Mouse (Mus musculus): ENCODE results near the gene Hsd17b14. TPM values are rescaled to one million over a fixed set of nuclear protein-coding genes. Genes with fewer than 3 reads are reported as not detected.

Gene Hsd17b14
- polyA plus RNA-seq, 1 experiment: not detected

- no peak overlapping the region for H3K27ac ChIP-seq (ENCODE audit: insufficient read depth, low read depth, low read length)
- H3K4me3 ChIP-seq (ENCODE audit: insufficient read depth, low read depth, low read length): no peak overlapping the region
- TF ChIP-seq POLR2A (IDR thresholded peaks at IDR 0.05; ENCODE audit: insufficient read depth, low read depth, low read length): no peak
- WGBS: 91% methylated on average over 1 of the region's 1 CpGs
- no peaks in the 10 kb centered on the region for H3K4me1 ChIP-seq (ENCODE audit: control insufficient read depth, insufficient read depth, low read length)
These were observed 54.8 kb downstream of the Hsd17b14 start for GRCm38 (mm10) chr7:45609511-45609910.

- TF ChIP-seq CTCF (IDR thresholded peaks at IDR 0.05; ENCODE audit: insufficient read depth, low read depth, low read length): no peak
- no peak for TF ChIP-seq POLR2A (IDR thresholded peaks at IDR 0.05; ENCODE audit: insufficient read depth, low read depth, low read length)
- 48% methylated on average over 6 of the region's 6 CpGs for WGBS
- H3K4me1 ChIP-seq (ENCODE audit: control insufficient read depth, insufficient read depth, low read length): peaks cover 7% of the 10 kb centered on the region
- no peak overlapping the region for H3K27ac ChIP-seq (ENCODE audit: insufficient read depth, low read depth, low read length)
- no peak overlapping the region for H3K4me3 ChIP-seq (ENCODE audit: insufficient read depth, low read depth, low read length)
These were observed 61.6 kb downstream of the Hsd17b14 start for GRCm38 (mm10) chr7:45616277-45616676.

- H3K4me1 ChIP-seq (ENCODE audit: control insufficient read depth, insufficient read depth, low read length): peaks cover 7% of the 10 kb centered on the region
- no peak within 1 kb of the TSS for H3K4me3 ChIP-seq (ENCODE audit: insufficient read depth, low read depth, low read length)
- no peak for TF ChIP-seq CTCF (IDR thresholded peaks at IDR 0.05; ENCODE audit: insufficient read depth, low read depth, low read length)
- no peak for TF ChIP-seq POLR2A (IDR thresholded peaks at IDR 0.05; ENCODE audit: insufficient read depth, low read depth, low read length)
- no peak within 1 kb of the TSS for H3K27ac ChIP-seq (ENCODE audit: insufficient read depth, low read depth, low read length)
- WGBS: 11% methylated on average over 31 of the region's 31 CpGs
These were observed 62.5 kb downstream of the Hsd17b14 start, which contains the start of gene Fut1 for GRCm38 (mm10) chr7:45617042-45617695. Gene Fut1 (plus strand): TSS chr7:45617289.

Other genes starting within 250 kb of the Hsd17b14 start
- gene Trpm4, start 221.1 kb upstream of the Hsd17b14 start, polyA plus RNA-seq (2012; ENCODE audit: insufficient read depth, insufficient read length, low replicate concordance, missing spikeins): not detected in 2 replicates
- not detected in 2 replicates for gene Hrc, start 219.6 kb upstream of the Hsd17b14 start, polyA plus RNA-seq (2012; ENCODE audit: insufficient read depth, insufficient read length, low replicate concordance, missing spikeins)
- not detected in 2 replicates for gene Ppfia3, start 187.9 kb upstream of the Hsd17b14 start, polyA plus RNA-seq (2012; ENCODE audit: insufficient read depth, insufficient read length, low replicate concordance, missing spikeins)
- gene Lin7b, start 184.3 kb upstream of the Hsd17b14 start, polyA plus RNA-seq (2012; ENCODE audit: insufficient read depth, insufficient read length, low replicate concordance, missing spikeins): not detected in 2 replicates
- 1,039 and 1,720 TPM in 2 replicates for gene Snrnp70, start 159.2 kb upstream of the Hsd17b14 start, polyA plus RNA-seq (2012; ENCODE audit: insufficient read depth, insufficient read length, low replicate concordance, missing spikeins)
- gene Kcna7, start 149.2 kb upstream of the Hsd17b14 start, polyA plus RNA-seq (2012; ENCODE audit: insufficient read depth, insufficient read length, low replicate concordance, missing spikeins): not detected in 2 replicates
- not detected in 2 replicates for gene Ntf5, start 141.2 kb upstream of the Hsd17b14 start, polyA plus RNA-seq (2012; ENCODE audit: insufficient read depth, insufficient read length, low replicate concordance, missing spikeins)
- not detected in 2 replicates for gene Lhb, start 134.1 kb upstream of the Hsd17b14 start, polyA plus RNA-seq (2012; ENCODE audit: insufficient read depth, insufficient read length, low replicate concordance, missing spikeins)
- gene Gys1, start 120.0 kb upstream of the Hsd17b14 start, polyA plus RNA-seq (2012; ENCODE audit: insufficient read depth, insufficient read length, low replicate concordance, missing spikeins): not detected in 2 replicates
- not detected in 2 replicates for gene Ruvbl2, start 116.8 kb upstream of the Hsd17b14 start, polyA plus RNA-seq (2012; ENCODE audit: insufficient read depth, insufficient read length, low replicate concordance, missing spikeins)
- gene Ftl1, start 95.0 kb upstream of the Hsd17b14 start, polyA plus RNA-seq (2012; ENCODE audit: insufficient read depth, insufficient read length, low replicate concordance, missing spikeins): 553 and 835 TPM in 2 replicates
- not detected in 2 replicates for gene Bax, start 88.0 kb upstream of the Hsd17b14 start, polyA plus RNA-seq (2012; ENCODE audit: insufficient read depth, insufficient read length, low replicate concordance, missing spikeins)
- not detected in 2 replicates for gene Tulp2, start 73.0 kb upstream of the Hsd17b14 start, polyA plus RNA-seq (2012; ENCODE audit: insufficient read depth, insufficient read length, low replicate concordance, missing spikeins)
- gene Gm45808, start 68.1 kb upstream of the Hsd17b14 start, polyA plus RNA-seq (2012; ENCODE audit: insufficient read depth, insufficient read length, low replicate concordance, missing spikeins): not detected in 2 replicates
- not detected in 2 replicates for gene Dhdh, start 66.1 kb upstream of the Hsd17b14 start, polyA plus RNA-seq (2012; ENCODE audit: insufficient read depth, insufficient read length, low replicate concordance, missing spikeins)
- not detected in 2 replicates for gene Nucb1, start 44.5 kb upstream of the Hsd17b14 start, polyA plus RNA-seq (2012; ENCODE audit: insufficient read depth, insufficient read length, low replicate concordance, missing spikeins)
- not detected in 2 replicates for gene Ppp1r15a, start 28.6 kb upstream of the Hsd17b14 start, polyA plus RNA-seq (2012; ENCODE audit: insufficient read depth, insufficient read length, low replicate concordance, missing spikeins)
- not detected in 2 replicates for gene Plekha4, start 28.6 kb upstream of the Hsd17b14 start, polyA plus RNA-seq (2012; ENCODE audit: insufficient read depth, insufficient read length, low replicate concordance, missing spikeins)
- gene Bcat2, start 15.3 kb downstream of the Hsd17b14 start, polyA plus RNA-seq (2012; ENCODE audit: insufficient read depth, insufficient read length, low replicate concordance, missing spikeins): not detected in 2 replicates
- not detected in 2 replicates for gene Fgf21, start 60.6 kb downstream of the Hsd17b14 start, polyA plus RNA-seq (2012; ENCODE audit: insufficient read depth, insufficient read length, low replicate concordance, missing spikeins)
- gene Fut1, start 62.4 kb downstream of the Hsd17b14 start, polyA plus RNA-seq (2012; ENCODE audit: insufficient read depth, insufficient read length, low replicate concordance, missing spikeins): not detected in 2 replicates
- not detected in 2 replicates for gene Izumo1, start 66.9 kb downstream of the Hsd17b14 start, polyA plus RNA-seq (2012; ENCODE audit: insufficient read depth, insufficient read length, low replicate concordance, missing spikeins)
- gene Rasip1, start 72.6 kb downstream of the Hsd17b14 start, polyA plus RNA-seq (2012; ENCODE audit: insufficient read depth, insufficient read length, low replicate concordance, missing spikeins): not detected in 2 replicates
- not detected in 2 replicates for gene Mamstr, start 85.1 kb downstream of the Hsd17b14 start, polyA plus RNA-seq (2012; ENCODE audit: insufficient read depth, insufficient read length, low replicate concordance, missing spikeins)
- gene Fut2, start 111.5 kb downstream of the Hsd17b14 start, polyA plus RNA-seq (2012; ENCODE audit: insufficient read depth, insufficient read length, low replicate concordance, missing spikeins): not detected in 2 replicates
- gene Ntn5, start 129.1 kb downstream of the Hsd17b14 start, polyA plus RNA-seq (2012; ENCODE audit: insufficient read depth, insufficient read length, low replicate concordance, missing spikeins): not detected in 2 replicates
- not detected in 2 replicates for gene Sec1, start 139.5 kb downstream of the Hsd17b14 start, polyA plus RNA-seq (2012; ENCODE audit: insufficient read depth, insufficient read length, low replicate concordance, missing spikeins)
- not detected in 2 replicates for gene Car11, start 144.9 kb downstream of the Hsd17b14 start, polyA plus RNA-seq (2012; ENCODE audit: insufficient read depth, insufficient read length, low replicate concordance, missing spikeins)
- gene Dbp, start 150.2 kb downstream of the Hsd17b14 start, polyA plus RNA-seq (2012; ENCODE audit: insufficient read depth, insufficient read length, low replicate concordance, missing spikeins): 386 TPM in 1 of 2 replicates, not detected in the other
- gene Rpl18, start 160.6 kb downstream of the Hsd17b14 start, polyA plus RNA-seq (2012; ENCODE audit: insufficient read depth, insufficient read length, low replicate concordance, missing spikeins): not detected in 2 replicates
- not detected in 2 replicates for gene Sphk2, start 163.1 kb downstream of the Hsd17b14 start, polyA plus RNA-seq (2012; ENCODE audit: insufficient read depth, insufficient read length, low replicate concordance, missing spikeins)
- gene Fam83e, start 166.3 kb downstream of the Hsd17b14 start, polyA plus RNA-seq (2012; ENCODE audit: insufficient read depth, insufficient read length, low replicate concordance, missing spikeins): not detected in 2 replicates
- not detected in 2 replicates for gene Spaca4, start 170.9 kb downstream of the Hsd17b14 start, polyA plus RNA-seq (2012; ENCODE audit: insufficient read depth, insufficient read length, low replicate concordance, missing spikeins)
- gene Lmtk3, start 228.8 kb downstream of the Hsd17b14 start, polyA plus RNA-seq (2012; ENCODE audit: insufficient read depth, insufficient read length, low replicate concordance, missing spikeins): not detected in 2 replicates
- gene Sult2b1, start 229.8 kb downstream of the Hsd17b14 start, polyA plus RNA-seq (2012; ENCODE audit: insufficient read depth, insufficient read length, low replicate concordance, missing spikeins): not detected in 2 replicates